Mouse (Mus musculus) megakaryocyte, embryonic 14.5 days (primary cell): ENCODE results near the gene Aff4.

Experiments
- FLI1 ChIP-seq: IDR thresholded peaks from 2 replicates; pipeline ENCODE4 v1.6.1; 2012; ENCODE audit warnings: low read length, inconsistent platforms, mixed read lengths
- GATA1 ChIP-seq: IDR thresholded peaks from 3 replicates; pipeline ENCODE4 v1.6.1; 2012; ENCODE audit warnings: mixed read lengths, low read length, inconsistent platforms, borderline replicate concordance

DNA sequence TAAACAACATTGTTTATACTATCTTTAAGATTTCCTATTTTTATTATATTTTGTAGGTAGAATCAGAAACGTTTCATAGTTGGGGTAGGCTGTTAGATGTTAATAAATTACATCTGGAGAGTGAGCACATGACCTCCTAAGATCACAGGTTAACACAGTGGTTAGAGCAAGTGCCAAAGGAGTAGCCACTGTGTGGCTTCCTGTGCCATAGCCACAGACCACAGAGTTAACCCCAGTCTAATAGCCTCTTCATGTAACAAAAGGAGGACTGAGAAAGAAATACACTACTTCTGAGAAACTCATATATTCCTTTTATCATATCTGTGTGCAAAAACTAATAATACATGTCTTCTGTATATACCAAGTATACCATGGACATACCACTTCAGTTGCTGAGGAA, 43.2 kb downstream of the Aff4 start:
- TF ChIP-seq FLI1: no peak
- TF ChIP-seq GATA1: no peak
